Mouse (Mus musculus): Measurements from ENCODE around the gene Cwf19l2.
"Not testable (repeated sequence)": the region's sequence is repeated elsewhere in the genome, so short reads cannot be mapped to it uniquely, and the experiment has no call there.

The Cwf19l2 gene

GRCm38 (mm10) chr9:3403251-3404208, at the start of gene Cwf19l2:
Cwf19l2 (plus strand) TSS chr9:3403592.
- peak; percentile 80 to 86 for DNase-seq

GRCm38 (mm10) chr9:3376323-3376722, 27.1 kb upstream of the Cwf19l2 start:
- DNase-seq = not testable (repeated sequence)

- peak; percentile 4 to 19 for DNase-seq
These were observed 980 bp downstream of the Cwf19l2 start for GRCm38 (mm10) chr9:3404372-3404771.

- not testable (repeated sequence) for DNase-seq
These were observed 36.3 kb downstream of the Cwf19l2 start for GRCm38 (mm10) chr9:3439555-3440300.

GRCm38 (mm10) chr9:3471897-3472296, 68.5 kb downstream of the Cwf19l2 start:
- DNase-seq = no peak

- DNase-seq = no peak
These were observed 115.3 kb downstream of the Cwf19l2 start for GRCm38 (mm10) chr9:3518645-3519044.

GRCm38 (mm10) chr9:3519178-3519577, 115.8 kb downstream of the Cwf19l2 start:
- no peak for DNase-seq

- DNase-seq = no peak
These were observed 117.6 kb downstream of the Cwf19l2 start for GRCm38 (mm10) chr9:3521031-3521430.
